Mouse (Mus musculus): ENCODE data around the gene Rnf130. TPM values are rescaled to one million over a fixed set of nuclear protein-coding genes. Genes with fewer than 3 reads are reported as not detected.

The Rnf130 gene
- total RNA-seq, 2 experiments from 2014 or later: 39.1 to 45.1 TPM

GRCm38 (mm10) chr11:50025721-50026520 is 775 bp downstream of the Rnf130 start:
- DNase-seq: no peak

- DNase-seq: no peak
Observed at GRCm38 (mm10) chr11:50026521-50027090, 1.5 kb downstream of the Rnf130 start.

- no peak for DNase-seq
Observed at GRCm38 (mm10) chr11:50028416-50028815, 3.3 kb downstream of the Rnf130 start.

GRCm38 (mm10) chr11:50034155-50034554 is 9.0 kb downstream of the Rnf130 start:
- no peak for DNase-seq

- no peak for DNase-seq
Observed at GRCm38 (mm10) chr11:50035726-50036125, 10.6 kb downstream of the Rnf130 start.

- no peak for DNase-seq
Observed at GRCm38 (mm10) chr11:50036781-50037460, 11.8 kb downstream of the Rnf130 start.

GRCm38 (mm10) chr11:50038757-50039156 is 13.6 kb downstream of the Rnf130 start:
- DNase-seq: no peak

- no peak for DNase-seq
Observed at GRCm38 (mm10) chr11:50041148-50041547, 16.0 kb downstream of the Rnf130 start.

- DNase-seq: no peak
Observed at GRCm38 (mm10) chr11:50042345-50042997, 17.3 kb downstream of the Rnf130 start.

GRCm38 (mm10) chr11:50044454-50044853 is 19.3 kb downstream of the Rnf130 start:
- DNase-seq: no peak

GRCm38 (mm10) chr11:50047610-50048009 is 22.5 kb downstream of the Rnf130 start:
- DNase-seq: no peak

- DNase-seq: no peak
Observed at GRCm38 (mm10) chr11:50048115-50048514, 23.0 kb downstream of the Rnf130 start.

- no peak for DNase-seq
Observed at GRCm38 (mm10) chr11:50050392-50050791, 25.2 kb downstream of the Rnf130 start.

GRCm38 (mm10) chr11:50057713-50058112 is 32.6 kb downstream of the Rnf130 start:
- DNase-seq: no peak

- DNase-seq: no peak
Observed at GRCm38 (mm10) chr11:50058277-50058676, 33.1 kb downstream of the Rnf130 start.

- no peak for DNase-seq
Observed at GRCm38 (mm10) chr11:50059045-50059444, 33.9 kb downstream of the Rnf130 start.

- DNase-seq: no peak
Observed at GRCm38 (mm10) chr11:50062116-50062515, 37.0 kb downstream of the Rnf130 start.

- DNase-seq: peak; percentile 6
Observed at GRCm38 (mm10) chr11:50066088-50066487, 40.9 kb downstream of the Rnf130 start.

- peak; percentile 9 for DNase-seq
Observed at GRCm38 (mm10) chr11:50073830-50074229, 48.7 kb downstream of the Rnf130 start.

- DNase-seq: no peak
Observed at GRCm38 (mm10) chr11:50076756-50077155, 51.6 kb downstream of the Rnf130 start.

GRCm38 (mm10) chr11:50081365-50082190 is 56.4 kb downstream of the Rnf130 start:
- no peak for DNase-seq

GRCm38 (mm10) chr11:50086211-50086610 is 61.1 kb downstream of the Rnf130 start:
- no peak for DNase-seq
